Mouse (Mus musculus) thymus, adult 2 months (tissue): ENCODE data around the gene Crabp2. TPM values are rescaled to one million over a fixed set of nuclear protein-coding genes. Genes with fewer than 3 reads are reported as not detected.

Experiments
- DNase-seq: peaks from one replicate; pipeline ENCODE4 v3.0.0; 2021
- H3K27ac ChIP-seq: fragments of 200-500 bp; 2 replicates; pipeline ENCODE4 v1.5.1; 2012; ENCODE audit warnings: low read length, control low read depth; ENCODE audit not compliant: control insufficient read depth, insufficient read depth
- H3K27me3 ChIP-seq: fragments of 200-500 bp; 2 replicates; pipeline ENCODE4 v1.6.1; 2012; ENCODE audit warnings: mild to moderate bottlenecking, low read length, moderate library complexity, mixed read lengths; ENCODE audit not compliant: control insufficient read depth, insufficient read depth
- H3K36me3 ChIP-seq: fragments of 200-500 bp; 2 replicates; pipeline ENCODE4 v1.6.1; 2012; ENCODE audit warnings: mild to moderate bottlenecking, low read length, moderate library complexity; ENCODE audit not compliant: control insufficient read depth, insufficient read depth
- H3K4me1 ChIP-seq: fragments of 200-500 bp; replicated peaks from 2 replicates; pipeline ENCODE4 v1.6.1; 2012; ENCODE audit warnings: low read length; ENCODE audit not compliant: control insufficient read depth, insufficient read depth
- H3K4me3 ChIP-seq: fragments of 200-500 bp; 2 replicates; pipeline ENCODE4 v1.5.1; 2012; ENCODE audit warnings: mild to moderate bottlenecking, low read length, control low read depth, moderate library complexity; ENCODE audit not compliant: control insufficient read depth, insufficient read depth
- CTCF ChIP-seq: fragments of 200-500 bp; IDR thresholded peaks from 2 replicates; pipeline ENCODE4 v1.5.1; 2012; ENCODE audit warnings: mild to moderate bottlenecking, control low read depth, low read length, moderate library complexity, borderline replicate concordance; ENCODE audit not compliant: control insufficient read depth, poor library complexity, insufficient read depth; ENCODE audit errors: extremely low read depth
- POLR2A ChIP-seq: fragments of 200-500 bp; IDR thresholded peaks from 2 replicates; pipeline ENCODE4 v1.6.1; 2012; ENCODE audit warnings: mild to moderate bottlenecking, low read length, control low read depth, moderate library complexity; ENCODE audit not compliant: control insufficient read depth, poor library complexity, insufficient read depth; ENCODE audit errors: extremely low read depth
- WGBS: fragments of 180-500 bp; shearing (Covaris S2); methylation state at CpG from one replicate; pipeline ENCODE4 v1.1.7; 2018; 5-methylcytosine and 5-hydroxymethylcytosine counted together
- polyA plus RNA-seq: library from polyadenylated mRNA; depleted of rRNA; stranded (reverse); fragments of >200 nt; gene quantifications from 2 replicates; pipeline ENCODE4 v1.2.3, GENCODE M21; 2012

Crabp2 gene
- polyA plus RNA-seq, 1 experiment, result 1.6 TPM

GRCm38 (mm10) chr3:87947056-87947810 lies 1.2 kb upstream of the Crabp2 start:
- Histone ChIP-seq H3K27ac (no peak overlapping the region), H3K36me3 (peaks cover 2% of the 10 kb centered on the region; the same call in 1 of the 2 replicates), H3K4me1 (no peaks in the 10 kb centered on the region; the same call in 1 of the 2 replicates), H3K27me3 (peaks cover 31% of the 10 kb centered on the region), H3K4me3 (no peak overlapping the region)
- 9% methylated on average over 26 of the region's 26 CpGs for WGBS
- no peak for DNase-seq
- TF ChIP-seq POLR2A (0 out of 2 replicates have a peak, but pooled peaks have one; percentile 18), CTCF (no peak)

GRCm38 (mm10) chr3:87947811-87948199 lies 661 bp upstream of the Crabp2 start:
- H3K27me3 ChIP-seq, result peaks cover 37% of the 10 kb centered on the region
- no peak overlapping the region for H3K27ac ChIP-seq
- TF ChIP-seq CTCF, result no peak
- TF ChIP-seq POLR2A, result no peak
- DNase-seq, result no peak
- no peaks in the 10 kb centered on the region; the same call in 1 of the 2 replicates for H3K4me1 ChIP-seq
- H3K36me3 ChIP-seq, result no peaks in the 10 kb centered on the region
- WGBS, result 3% methylated on average over 17 of the region's 17 CpGs
- H3K4me3 ChIP-seq, result no peak overlapping the region

- no peak for DNase-seq
- Histone ChIP-seq H3K4me1 (no peaks in the 10 kb centered on the region; the same call in 1 of the 2 replicates), H3K27me3 (peaks cover 39% of the 10 kb centered on the region), H3K4me3 (no peak overlapping the region), H3K27ac (no peak overlapping the region), H3K36me3 (no peaks in the 10 kb centered on the region)
- TF ChIP-seq CTCF (no peak), POLR2A (no peak)
- 36% methylated on average over 16 of the region's 16 CpGs for WGBS
Observed at GRCm38 (mm10) chr3:87949266-87949954, 944 bp downstream of the Crabp2 start.

- Histone ChIP-seq H3K4me1 (no peaks in the 10 kb centered on the region; the same call in 1 of the 2 replicates), H3K36me3 (no peaks in the 10 kb centered on the region), H3K4me3 (no peak overlapping the region), H3K27me3 (peaks cover 39% of the 10 kb centered on the region), H3K27ac (no peak overlapping the region)
- no peak for DNase-seq
- no peak for TF ChIP-seq CTCF
- TF ChIP-seq POLR2A, result no peak
- WGBS, result 37% methylated on average over 13 of the region's 13 CpGs
Observed at GRCm38 (mm10) chr3:87949955-87950515, 1.6 kb downstream of the Crabp2 start.

GRCm38 (mm10) chr3:87951946-87952345 lies 3.5 kb downstream of the Crabp2 start:
- Histone ChIP-seq H3K27ac (no peak overlapping the region), H3K4me1 (no peaks in the 10 kb centered on the region; the same call in 1 of the 2 replicates), H3K4me3 (no peak overlapping the region), H3K36me3 (no peaks in the 10 kb centered on the region), H3K27me3 (peaks cover 38% of the 10 kb centered on the region)
- no peak for TF ChIP-seq POLR2A
- TF ChIP-seq CTCF, result no peak
- DNase-seq, result no peak
- 25% methylated on average over 12 of the region's 12 CpGs for WGBS

GRCm38 (mm10) chr3:87952440-87952839 lies 4.0 kb downstream of the Crabp2 start:
- no peak for TF ChIP-seq POLR2A
- TF ChIP-seq CTCF, result no peak
- no peak overlapping the region for H3K4me3 ChIP-seq
- no peaks in the 10 kb centered on the region for H3K36me3 ChIP-seq
- 7% methylated on average over 5 of the region's 5 CpGs for WGBS
- no peak overlapping the region for H3K27ac ChIP-seq
- no peaks in the 10 kb centered on the region; the same call in 1 of the 2 replicates for H3K4me1 ChIP-seq
- peaks cover 34% of the 10 kb centered on the region for H3K27me3 ChIP-seq
- DNase-seq, result no peak
